Mouse (Mus musculus): ENCODE measurements around the gene Cmah. TPM values are rescaled to one million over a fixed set of nuclear protein-coding genes. Genes with fewer than 3 reads are reported as not detected.

Gene Cmah
- polyA plus RNA-seq, 1 experiment: 0.04 TPM

DNA sequence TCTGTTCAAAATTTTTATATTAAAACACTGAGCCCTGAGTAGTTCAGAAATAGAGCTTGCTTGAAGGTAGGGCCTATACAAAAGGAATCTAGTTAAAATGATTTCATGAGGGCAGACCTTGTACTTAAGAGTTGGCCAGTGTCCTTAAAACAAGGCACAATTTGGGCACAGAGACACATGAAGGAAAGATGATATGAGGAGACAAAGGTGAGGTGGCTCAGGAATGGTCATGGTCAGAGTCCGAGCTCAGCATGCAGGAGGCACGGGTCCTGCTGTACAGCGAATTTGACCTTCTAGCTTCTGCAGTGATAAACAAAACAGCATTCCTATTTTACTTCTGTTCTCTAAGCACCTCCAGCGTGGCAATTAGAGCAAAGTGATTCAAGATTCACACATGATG is 118.9 kb downstream of the Cmah start:
- H3K4me1 ChIP-seq (ENCODE audit: control insufficient read depth): peaks cover 27% of the 10 kb centered on the region
- no peak overlapping the region for H3K4me3 ChIP-seq (replicated peaks)
- TF ChIP-seq GATA1 (IDR thresholded peaks at IDR 0.05; ENCODE audit: low read length) (no peak), TAL1 (IDR thresholded peaks at IDR 0.05; ENCODE audit: low read length) (no peak)
- H3K36me3 ChIP-seq (ENCODE audit: control insufficient read depth): peaks cover 2% of the 10 kb centered on the region; the same call in 1 of the 2 replicates
- no peaks in the 10 kb centered on the region for H3K27me3 ChIP-seq (ENCODE audit: control insufficient read depth)
- peaks cover 3% of the 10 kb centered on the region; the same call in 1 of the 2 replicates for H3K9me3 ChIP-seq (ENCODE audit: control insufficient read depth, low read length)

DNA sequence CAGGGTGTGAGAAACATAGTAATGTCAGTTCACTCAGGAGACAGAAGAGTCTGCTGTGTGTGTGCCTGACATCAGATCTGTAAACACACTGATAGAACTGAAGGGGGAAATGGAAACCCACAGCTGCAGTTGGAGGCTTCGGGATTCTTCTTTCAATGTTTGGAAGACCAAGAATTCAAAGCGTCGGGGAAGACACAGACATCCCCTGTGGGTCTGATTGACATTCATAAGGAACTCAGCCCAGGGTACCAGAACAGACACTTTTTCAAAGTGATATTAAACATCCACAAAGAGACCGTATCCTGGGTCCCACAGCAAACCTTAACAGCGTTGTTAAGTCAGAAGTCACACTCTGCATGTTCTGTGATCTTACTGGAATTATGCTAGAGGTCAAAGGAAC is 119.8 kb downstream of the Cmah start:
- no peaks in the 10 kb centered on the region for H3K27me3 ChIP-seq (ENCODE audit: control insufficient read depth)
- TF ChIP-seq GATA1 (IDR thresholded peaks at IDR 0.05; ENCODE audit: low read length): no peak
- TF ChIP-seq TAL1 (IDR thresholded peaks at IDR 0.05; ENCODE audit: low read length): no peak
- no peak overlapping the region for H3K4me3 ChIP-seq (replicated peaks)
- no peaks in the 10 kb centered on the region for H3K36me3 ChIP-seq (ENCODE audit: control insufficient read depth)
- H3K9me3 ChIP-seq (ENCODE audit: control insufficient read depth, low read length): no peaks in the 10 kb centered on the region
- peaks cover 27% of the 10 kb centered on the region for H3K4me1 ChIP-seq (ENCODE audit: control insufficient read depth)

DNA sequence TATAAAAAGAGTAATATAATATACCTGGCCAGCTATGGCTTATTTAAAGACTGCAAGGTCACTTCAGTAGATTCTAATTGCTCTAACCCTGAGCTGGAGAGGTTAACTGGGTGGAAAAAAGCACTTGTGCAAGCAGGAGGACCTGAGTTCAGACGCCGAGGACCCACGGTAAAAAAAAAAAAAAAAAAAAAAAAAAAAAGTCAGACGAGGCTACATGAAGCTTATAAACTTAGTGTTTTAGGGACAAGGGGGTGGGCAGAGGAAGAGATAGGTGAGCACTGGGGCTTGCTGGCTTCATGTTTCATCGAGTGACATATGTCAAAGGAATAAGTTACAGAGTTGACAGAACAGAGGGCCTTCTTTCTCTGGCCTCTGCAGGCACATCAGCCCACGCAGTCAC is 121.4 kb downstream of the Cmah start:
- TF ChIP-seq GATA1 (IDR thresholded peaks at IDR 0.05; ENCODE audit: low read length): no peak
- TF ChIP-seq TAL1 (IDR thresholded peaks at IDR 0.05; ENCODE audit: low read length): no peak; the same call in 2 of the 3 replicates
- Histone ChIP-seq H3K36me3 (ENCODE audit: control insufficient read depth) (no peaks in the 10 kb centered on the region), H3K4me3 (replicated peaks) (no peak overlapping the region), H3K4me1 (ENCODE audit: control insufficient read depth) (peaks cover 15% of the 10 kb centered on the region), H3K9me3 (ENCODE audit: control insufficient read depth, low read length) (no peaks in the 10 kb centered on the region), H3K27me3 (ENCODE audit: control insufficient read depth) (no peaks in the 10 kb centered on the region)

DNA sequence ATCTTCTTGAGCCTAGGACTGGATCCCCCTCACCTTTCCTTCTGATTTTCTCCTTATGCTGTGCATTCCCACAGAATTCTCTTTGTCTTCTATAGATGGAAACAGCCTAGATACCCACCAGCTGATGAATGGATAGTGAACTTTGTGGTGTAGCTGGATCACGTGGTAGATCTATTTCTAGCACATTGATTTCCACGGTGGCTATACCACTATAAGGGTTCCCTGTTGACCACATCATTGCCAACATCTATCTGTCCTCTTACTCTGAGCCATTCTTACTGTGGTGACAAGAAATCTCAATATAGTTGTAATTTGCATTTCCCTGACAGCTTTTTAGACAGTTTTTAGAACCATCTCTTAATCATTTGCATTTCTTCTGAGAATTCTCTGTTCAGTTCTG is 124.3 kb downstream of the Cmah start:
- Histone ChIP-seq H3K27me3 (ENCODE audit: control insufficient read depth) (no peaks in the 10 kb centered on the region), H3K36me3 (ENCODE audit: control insufficient read depth) (no peaks in the 10 kb centered on the region), H3K4me3 (replicated peaks) (no peak overlapping the region), H3K9me3 (ENCODE audit: control insufficient read depth, low read length) (no peaks in the 10 kb centered on the region), H3K4me1 (ENCODE audit: control insufficient read depth) (peaks cover 7% of the 10 kb centered on the region)
- no peak for TF ChIP-seq GATA1 (IDR thresholded peaks at IDR 0.05; ENCODE audit: low read length)
- no peak for TF ChIP-seq TAL1 (IDR thresholded peaks at IDR 0.05; ENCODE audit: low read length)

DNA sequence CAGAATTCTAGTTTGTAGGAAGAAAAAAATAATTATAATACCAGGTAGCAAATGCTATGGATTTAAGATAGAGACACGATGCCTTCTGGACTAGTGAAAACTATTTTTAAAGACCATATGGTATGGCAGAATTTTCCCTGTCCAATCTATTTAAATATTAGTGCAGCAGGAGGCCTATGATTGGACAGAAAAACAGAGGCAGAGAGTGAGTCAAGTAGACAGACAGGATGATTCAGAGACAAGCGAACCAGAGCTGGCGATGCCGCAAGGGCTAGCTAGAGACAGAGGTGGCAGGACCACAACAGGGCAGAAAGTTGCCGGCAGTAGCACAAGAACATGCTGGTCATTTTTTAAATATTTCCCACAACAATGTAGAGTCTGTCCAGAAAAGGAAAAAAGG is 126.5 kb downstream of the Cmah start:
- no peak for TF ChIP-seq GATA1 (IDR thresholded peaks at IDR 0.05; ENCODE audit: low read length)
- no peak for TF ChIP-seq TAL1 (IDR thresholded peaks at IDR 0.05; ENCODE audit: low read length)
- Histone ChIP-seq H3K9me3 (ENCODE audit: control insufficient read depth, low read length) (no peaks in the 10 kb centered on the region), H3K36me3 (ENCODE audit: control insufficient read depth) (no peaks in the 10 kb centered on the region), H3K4me1 (ENCODE audit: control insufficient read depth) (peaks cover 7% of the 10 kb centered on the region), H3K4me3 (replicated peaks) (no peak overlapping the region), H3K27me3 (ENCODE audit: control insufficient read depth) (no peaks in the 10 kb centered on the region)

DNA sequence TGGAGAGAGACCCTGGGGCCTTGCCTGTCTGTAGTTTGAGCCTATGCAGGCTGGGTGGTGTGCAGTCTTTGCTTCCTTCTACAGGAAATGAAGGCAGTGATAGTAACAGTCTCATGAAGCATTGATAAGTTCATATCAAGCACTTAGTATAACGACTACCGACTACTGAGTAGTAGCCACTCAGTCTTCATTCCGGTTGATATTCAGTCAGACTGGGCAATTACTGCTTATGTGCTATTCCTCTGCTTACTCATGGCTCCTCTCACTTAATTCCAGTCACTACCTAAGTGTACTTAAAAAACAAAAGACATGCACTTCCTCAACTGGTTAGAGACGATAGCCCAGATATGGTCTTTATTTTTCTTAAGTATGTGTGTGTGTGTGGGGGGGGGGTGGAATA is 129.2 kb downstream of the Cmah start:
- peaks cover 7% of the 10 kb centered on the region for H3K4me1 ChIP-seq (ENCODE audit: control insufficient read depth)
- H3K27me3 ChIP-seq (ENCODE audit: control insufficient read depth): no peaks in the 10 kb centered on the region
- H3K4me3 ChIP-seq (replicated peaks): no peak overlapping the region
- H3K36me3 ChIP-seq (ENCODE audit: control insufficient read depth): no peaks in the 10 kb centered on the region
- no peak for TF ChIP-seq TAL1 (IDR thresholded peaks at IDR 0.05; ENCODE audit: low read length)
- TF ChIP-seq GATA1 (IDR thresholded peaks at IDR 0.05; ENCODE audit: low read length): no peak
- H3K9me3 ChIP-seq (ENCODE audit: control insufficient read depth, low read length): no peaks in the 10 kb centered on the region

DNA sequence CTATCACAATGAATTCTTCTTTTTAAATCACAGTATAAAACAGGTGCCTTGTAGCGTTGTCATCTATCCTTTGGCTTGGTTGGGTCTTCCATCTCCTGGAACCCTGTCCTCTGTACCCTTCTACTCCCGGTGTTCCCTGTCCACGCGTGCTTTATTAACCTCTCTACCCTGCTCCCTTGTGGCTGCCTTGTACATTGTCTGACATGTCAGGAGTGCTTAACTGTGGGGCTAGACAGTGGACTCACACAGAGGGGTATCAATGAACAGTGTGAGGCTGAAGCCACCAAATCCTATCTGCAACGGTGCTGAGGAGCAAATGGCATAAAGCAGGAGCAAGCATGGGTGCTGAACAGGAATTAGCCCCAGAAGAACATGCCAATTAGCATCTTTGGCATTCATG is 133.3 kb downstream of the Cmah start:
- no peak for TF ChIP-seq TAL1 (IDR thresholded peaks at IDR 0.05; ENCODE audit: low read length)
- no peak for TF ChIP-seq GATA1 (IDR thresholded peaks at IDR 0.05; ENCODE audit: low read length)
- Histone ChIP-seq H3K9me3 (ENCODE audit: control insufficient read depth, low read length) (no peaks in the 10 kb centered on the region), H3K27me3 (ENCODE audit: control insufficient read depth) (no peaks in the 10 kb centered on the region), H3K4me1 (ENCODE audit: control insufficient read depth) (peaks cover 15% of the 10 kb centered on the region), H3K4me3 (replicated peaks) (no peak overlapping the region), H3K36me3 (ENCODE audit: control insufficient read depth) (no peaks in the 10 kb centered on the region)

DNA sequence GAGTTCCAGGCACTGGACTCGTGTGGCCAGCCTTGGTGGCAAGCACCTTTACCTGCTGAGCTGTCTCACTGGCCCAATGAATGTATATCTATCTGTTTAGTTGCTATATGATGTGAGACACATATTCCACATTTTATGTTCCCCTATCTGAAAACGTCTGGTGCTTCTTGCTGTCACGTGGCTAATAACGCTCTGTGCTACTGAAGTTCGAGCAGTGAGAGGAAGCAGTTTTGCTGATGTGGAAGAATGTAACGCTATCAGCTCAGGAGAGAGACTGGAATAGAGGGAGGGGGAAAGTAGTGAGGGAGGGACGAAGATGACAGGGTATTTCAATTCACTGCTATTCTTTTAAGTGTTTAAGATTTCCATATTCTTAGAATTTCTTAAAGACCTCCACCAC is 136.6 kb downstream of the Cmah start:
- no peak overlapping the region for H3K4me3 ChIP-seq (replicated peaks)
- H3K9me3 ChIP-seq (ENCODE audit: control insufficient read depth, low read length): no peaks in the 10 kb centered on the region
- no peaks in the 10 kb centered on the region for H3K36me3 ChIP-seq (ENCODE audit: control insufficient read depth)
- H3K4me1 ChIP-seq (ENCODE audit: control insufficient read depth): peaks cover 19% of the 10 kb centered on the region
- no peak for TF ChIP-seq TAL1 (IDR thresholded peaks at IDR 0.05; ENCODE audit: low read length)
- TF ChIP-seq GATA1 (IDR thresholded peaks at IDR 0.05; ENCODE audit: low read length): no peak
- H3K27me3 ChIP-seq (ENCODE audit: control insufficient read depth): no peaks in the 10 kb centered on the region

DNA sequence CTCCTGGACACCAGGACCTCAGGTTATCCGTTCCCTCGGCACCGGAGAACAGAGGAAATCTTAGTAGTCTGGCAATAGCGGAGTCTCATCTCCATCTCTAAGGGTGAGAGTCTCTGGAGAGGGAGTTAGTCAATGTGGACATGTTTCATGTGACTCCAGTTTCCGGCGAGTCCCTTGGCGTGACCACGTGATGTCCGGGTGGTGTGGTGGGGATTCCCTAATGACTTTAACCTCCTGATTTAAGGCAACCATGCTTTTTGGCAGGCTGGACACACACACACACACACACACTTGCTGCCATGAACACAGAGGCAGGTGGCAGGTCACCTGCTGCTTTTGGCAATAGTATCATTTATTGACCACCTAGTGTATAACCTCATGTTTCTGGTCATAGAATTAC is 138.8 kb downstream of the Cmah start:
- H3K27me3 ChIP-seq (ENCODE audit: control insufficient read depth): no peaks in the 10 kb centered on the region
- no peak overlapping the region for H3K4me3 ChIP-seq (replicated peaks)
- H3K9me3 ChIP-seq (ENCODE audit: control insufficient read depth, low read length): no peaks in the 10 kb centered on the region
- no peaks in the 10 kb centered on the region for H3K36me3 ChIP-seq (ENCODE audit: control insufficient read depth)
- H3K4me1 ChIP-seq (ENCODE audit: control insufficient read depth): peaks cover 19% of the 10 kb centered on the region
- no peak for TF ChIP-seq TAL1 (IDR thresholded peaks at IDR 0.05; ENCODE audit: low read length)
- TF ChIP-seq GATA1 (IDR thresholded peaks at IDR 0.05; ENCODE audit: low read length): no peak

DNA sequence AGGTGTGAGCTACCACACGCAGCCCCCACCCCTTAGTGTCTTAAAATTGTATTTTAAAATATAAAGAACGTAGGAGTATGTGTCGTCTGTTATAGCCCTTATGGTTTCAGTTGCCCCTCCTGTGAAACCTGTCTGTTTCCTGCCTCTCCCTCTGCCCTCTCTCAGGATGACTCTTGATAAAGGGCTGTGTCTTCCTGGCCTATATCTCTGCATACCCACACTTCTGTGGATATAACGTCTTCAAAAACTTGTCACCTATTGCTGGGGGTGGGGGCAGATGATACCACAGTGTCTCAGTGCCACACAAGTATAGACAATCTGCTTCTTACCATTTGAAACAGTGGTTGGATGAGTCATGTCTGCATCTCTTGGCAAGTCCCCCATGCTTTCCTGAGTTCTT is 140.6 kb downstream of the Cmah start:
- Histone ChIP-seq H3K36me3 (ENCODE audit: control insufficient read depth) (no peaks in the 10 kb centered on the region), H3K4me3 (replicated peaks) (no peak overlapping the region)
- TF ChIP-seq GATA1 (IDR thresholded peaks at IDR 0.05; ENCODE audit: low read length) (no peak), TAL1 (IDR thresholded peaks at IDR 0.05; ENCODE audit: low read length) (no peak)

More for the DNA sequence above, 140.6 kb downstream of the Cmah start:
- H3K4me1 ChIP-seq (ENCODE audit: control insufficient read depth): peaks cover 16% of the 10 kb centered on the region
- H3K9me3 ChIP-seq (ENCODE audit: control insufficient read depth, low read length): no peaks in the 10 kb centered on the region
- H3K27me3 ChIP-seq (ENCODE audit: control insufficient read depth): no peaks in the 10 kb centered on the region
